Mouse (Mus musculus): Measurements from ENCODE around the gene Lmntd2. TPM values are rescaled to one million over a fixed set of nuclear protein-coding genes. Genes with fewer than 3 reads are reported as not detected.

The Lmntd2 gene
- polyA plus RNA-seq, 1 experiment from 2014 or later, result 3.7 TPM

DNA sequence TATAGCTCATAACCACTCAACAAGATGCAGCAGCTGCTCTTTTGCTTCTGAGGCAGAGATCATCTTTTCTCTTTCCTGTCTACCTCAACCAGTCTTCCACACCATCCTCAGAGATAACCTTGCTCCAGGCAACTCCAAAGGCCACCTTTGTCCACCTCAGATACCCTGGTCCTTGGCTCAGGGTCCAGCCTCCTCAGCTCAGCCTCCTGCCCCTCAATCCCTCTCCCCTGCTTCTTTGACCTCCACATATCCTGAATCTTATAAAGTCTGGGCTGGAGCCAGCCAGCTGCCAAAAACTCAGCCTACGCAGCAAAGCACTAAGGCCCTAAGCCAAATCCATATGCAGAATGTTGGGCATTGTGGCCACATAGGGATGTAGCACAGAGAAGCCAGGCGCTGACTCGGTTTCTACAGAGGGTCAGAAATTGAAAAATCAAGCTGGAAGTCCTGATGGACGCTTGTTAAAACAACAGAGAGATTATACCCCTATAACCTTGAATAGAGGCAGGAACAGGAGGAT, 8.9 kb upstream of the Lmntd2 start:
- Histone ChIP-seq H3K36me3 (replicated peaks) (peaks cover 18% of the 10 kb centered on the region), H3K4me2 (peak overlapping the region; percentile 85; the same call in 1 of the 2 replicates), H3K4me1 (peaks cover 23% of the 10 kb centered on the region), H3K27me3 (no peaks in the 10 kb centered on the region), H3K9me3 (no peaks in the 10 kb centered on the region), H3K4me3 (replicated peaks) (no peak overlapping the region), H3K9ac (no peak overlapping the region), H3K27ac (peak overlapping the region; percentile 86)
- WGBS, result 95% methylated on average over 4 of the region's 4 CpGs
- ATAC-seq (ENCODE audit: low FRiP score), result no peak

DNA sequence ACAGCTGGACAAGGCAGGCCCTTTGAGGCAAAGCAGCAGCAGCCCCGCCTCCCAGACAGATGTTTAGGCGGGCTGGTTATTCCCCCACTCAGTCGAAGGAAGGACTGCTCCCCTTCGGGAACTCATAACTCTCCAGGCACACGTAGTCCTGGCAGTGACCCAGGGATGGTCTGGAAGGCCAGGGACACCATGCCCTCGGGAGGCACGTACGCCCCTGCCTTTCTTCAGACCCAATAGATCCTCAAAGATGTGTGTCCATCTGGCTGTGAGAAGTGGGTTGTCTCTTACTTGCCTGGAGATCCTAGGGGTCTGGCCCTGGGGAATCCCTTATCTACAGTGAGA, 8.2 kb upstream of the Lmntd2 start:
- no peak for ATAC-seq (ENCODE audit: low FRiP score)
- Histone ChIP-seq H3K36me3 (replicated peaks) (peaks cover 25% of the 10 kb centered on the region), H3K27ac (peak overlapping the region; percentile 86), H3K9ac (peak overlapping the region; percentile 34; the same call in 1 of the 2 replicates), H3K4me1 (peaks cover 27% of the 10 kb centered on the region), H3K4me2 (peak overlapping the region; percentile 85), H3K27me3 (no peaks in the 10 kb centered on the region), H3K4me3 (replicated peaks) (peak overlapping the region; percentile 46), H3K9me3 (no peaks in the 10 kb centered on the region)
- WGBS, result 11% methylated on average over 8 of the region's 8 CpGs

DNA sequence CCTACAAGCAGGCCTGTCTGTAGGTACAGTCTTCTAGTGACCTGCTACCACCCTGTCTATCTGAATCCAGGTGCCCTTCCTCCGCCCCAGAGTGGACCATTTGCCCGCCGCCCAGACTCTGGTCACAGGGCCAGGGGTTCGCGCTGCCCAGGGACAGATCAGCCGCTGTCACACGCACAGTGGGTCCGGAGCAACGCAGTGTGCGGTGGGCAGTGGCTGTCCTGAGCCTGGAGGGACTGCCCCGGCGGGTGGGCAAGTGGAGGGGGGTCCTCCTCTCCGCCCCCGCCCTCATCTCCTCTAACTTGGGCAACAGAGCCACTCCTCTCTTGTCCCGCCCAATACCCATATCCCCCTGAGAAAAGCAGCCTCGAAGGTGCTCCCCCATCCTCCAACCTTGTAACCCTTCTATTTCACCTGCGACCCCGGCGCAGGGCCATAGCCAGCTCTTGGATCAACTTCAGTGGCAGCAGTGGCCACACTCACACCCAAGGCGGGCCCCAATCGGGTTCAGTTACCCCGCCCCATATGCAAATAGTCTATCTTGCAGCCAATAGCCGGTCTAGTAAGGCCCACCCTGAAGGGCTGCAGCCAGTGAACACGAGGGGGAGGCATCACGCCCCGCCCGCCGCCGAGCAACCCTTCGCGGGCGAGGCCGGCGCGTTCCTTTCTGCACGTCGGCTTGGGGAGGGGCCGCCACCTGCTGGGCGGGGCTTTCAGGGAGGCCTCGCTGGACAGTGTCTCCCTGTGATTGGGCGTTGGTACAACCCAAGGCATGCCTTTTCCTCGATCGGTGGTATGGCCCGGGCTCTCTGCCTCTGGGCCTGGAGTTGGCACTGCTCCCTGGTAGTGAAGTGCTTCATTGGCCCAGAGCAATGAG, 7.6 kb upstream of the Lmntd2 start:
- Histone ChIP-seq H3K9me3 (no peaks in the 10 kb centered on the region), H3K4me3 (replicated peaks) (peak overlapping the region; percentile 46), H3K4me2 (peak overlapping the region; percentile 85), H3K36me3 (replicated peaks) (peaks cover 25% of the 10 kb centered on the region), H3K27me3 (no peaks in the 10 kb centered on the region), H3K4me1 (peaks cover 33% of the 10 kb centered on the region), H3K9ac (peak overlapping the region; percentile 67), H3K27ac (peak overlapping the region; percentile 86)
- ATAC-seq (ENCODE audit: low FRiP score), result peak; percentile 97
- 1% methylated on average over 44 of the region's 44 CpGs for WGBS

DNA sequence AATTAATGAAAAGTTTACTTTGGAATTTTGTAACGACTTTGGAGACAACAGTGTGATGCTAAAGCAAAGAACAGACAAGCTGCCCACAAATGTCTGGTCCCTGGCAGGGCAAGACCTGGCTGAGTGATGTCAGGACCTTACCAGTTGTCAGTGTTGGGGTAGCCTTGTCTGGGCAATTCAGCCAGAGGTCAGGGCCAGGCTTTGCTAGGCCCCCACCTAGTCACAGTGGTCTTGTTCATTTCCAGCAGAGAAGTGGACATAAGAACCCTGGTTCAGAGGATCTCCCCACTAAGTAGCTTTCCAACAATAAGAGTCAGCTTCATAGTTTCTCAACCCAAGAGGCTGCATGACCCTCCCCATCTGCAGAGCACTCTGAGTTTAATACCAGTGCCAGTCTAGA, 6.5 kb upstream of the Lmntd2 start:
- H3K27me3 ChIP-seq, result no peaks in the 10 kb centered on the region
- H3K4me2 ChIP-seq, result peak overlapping the region; percentile 85
- ATAC-seq (ENCODE audit: low FRiP score), result no peak
- H3K27ac ChIP-seq, result no peak overlapping the region
- 0 out of 2 replicates have a peak overlapping the region, but pooled peaks have one; percentile 67 for H3K9ac ChIP-seq
- H3K4me3 ChIP-seq (replicated peaks), result no peak overlapping the region
- H3K9me3 ChIP-seq, result no peaks in the 10 kb centered on the region
- peaks cover 39% of the 10 kb centered on the region for H3K4me1 ChIP-seq
- peaks cover 25% of the 10 kb centered on the region for H3K36me3 ChIP-seq (replicated peaks)
- whole genome bisulfite sequencing, result 80% methylated on average over 1 of the region's 1 CpGs

DNA sequence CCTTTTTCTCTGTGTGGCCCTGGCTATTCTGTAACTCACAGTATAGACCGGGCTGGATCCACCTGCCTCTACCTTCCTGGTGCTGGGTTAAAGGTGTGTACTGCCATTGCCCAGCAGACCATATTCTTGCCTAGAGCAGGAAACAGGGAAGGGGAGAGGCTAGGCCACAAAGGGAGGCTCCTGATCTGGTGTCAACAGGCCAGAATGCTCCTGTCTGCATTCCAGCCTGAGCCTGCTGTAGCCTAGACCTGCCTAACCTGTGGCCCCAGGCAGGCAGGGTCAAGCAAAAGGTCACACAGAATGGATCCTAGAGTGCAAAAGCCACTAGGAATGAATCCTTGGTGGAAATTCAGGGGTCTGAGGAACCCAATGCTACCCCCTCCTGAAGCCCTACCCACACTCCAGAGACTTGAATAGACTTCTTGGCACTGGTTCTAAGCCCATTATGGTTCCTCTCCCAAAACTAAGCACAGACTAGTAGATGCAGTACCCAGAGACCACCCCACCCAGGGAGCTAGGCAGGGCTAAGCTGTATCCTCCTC, 5.7 kb upstream of the Lmntd2 start:
- H3K9ac ChIP-seq, result no peak overlapping the region
- H3K27ac ChIP-seq, result peak overlapping the region; percentile 31; the same call in 1 of the 2 replicates
- 93% methylated on average over 1 of the region's 1 CpGs for WGBS
- peaks cover 25% of the 10 kb centered on the region for H3K36me3 ChIP-seq (replicated peaks)
- no peaks in the 10 kb centered on the region for H3K27me3 ChIP-seq
- H3K4me1 ChIP-seq, result peaks cover 45% of the 10 kb centered on the region
- ATAC-seq (ENCODE audit: low FRiP score), result no peak
- no peaks in the 10 kb centered on the region for H3K9me3 ChIP-seq
- no peak overlapping the region for H3K4me3 ChIP-seq (replicated peaks)
- no peak overlapping the region for H3K4me2 ChIP-seq

DNA sequence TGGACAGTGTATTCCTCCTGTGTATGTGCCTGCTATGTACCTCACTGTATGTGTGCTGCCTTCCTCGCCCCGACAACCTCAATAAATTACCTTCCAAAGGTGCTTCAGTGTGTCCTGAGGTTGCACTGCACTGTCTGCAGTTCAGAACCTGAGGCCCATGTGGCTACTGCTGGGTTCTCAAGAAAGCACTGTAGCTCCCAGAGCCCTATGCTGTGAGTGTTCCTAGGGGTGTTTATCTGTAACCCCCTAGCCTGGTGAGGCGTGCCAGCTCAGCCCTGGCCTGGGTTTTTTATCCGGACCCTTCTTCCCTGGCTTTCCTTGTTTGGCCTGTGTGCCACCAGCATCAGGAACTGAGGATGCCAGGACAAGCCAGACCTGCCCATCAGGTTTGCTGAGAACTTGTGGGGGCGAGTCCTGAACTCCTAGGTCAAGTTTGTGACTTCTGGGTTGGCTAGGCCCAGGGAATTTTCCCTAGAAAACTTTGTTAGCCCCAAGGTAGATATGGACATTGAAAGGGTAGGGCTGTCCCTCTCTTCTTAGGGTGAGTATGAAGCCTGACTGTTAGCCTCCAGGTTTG, 4.8 kb upstream of the Lmntd2 start:
- ATAC-seq (ENCODE audit: low FRiP score), result no peak
- Histone ChIP-seq H3K27ac (no peak overlapping the region), H3K27me3 (no peaks in the 10 kb centered on the region), H3K4me2 (no peak overlapping the region), H3K9me3 (no peaks in the 10 kb centered on the region), H3K4me1 (peaks cover 50% of the 10 kb centered on the region), H3K36me3 (replicated peaks) (peaks cover 25% of the 10 kb centered on the region), H3K4me3 (replicated peaks) (no peak overlapping the region), H3K9ac (no peak overlapping the region)
- 91% methylated on average over 5 of the region's 5 CpGs for WGBS

DNA sequence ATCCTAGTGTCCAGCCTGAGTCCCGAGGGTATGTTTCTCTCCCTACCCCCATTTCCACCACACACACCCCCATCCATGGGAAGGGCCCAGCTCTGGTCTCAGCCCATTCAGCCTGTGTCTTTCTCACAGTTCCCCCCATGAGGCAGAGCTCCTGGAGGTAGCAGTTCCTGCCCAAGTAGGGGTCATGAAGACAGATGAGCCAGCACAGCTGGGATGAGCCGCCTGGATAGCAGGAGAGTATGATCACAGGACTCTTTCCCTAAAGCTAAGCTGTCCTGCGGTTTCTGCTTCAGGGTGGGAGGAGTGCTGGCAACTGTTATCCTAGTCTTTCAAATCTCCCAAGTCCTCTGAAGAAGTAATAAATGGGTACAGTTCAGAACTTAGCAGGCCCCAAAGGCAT, 4.3 kb upstream of the Lmntd2 start:
- H3K9ac ChIP-seq, result no peak overlapping the region; the same call in 1 of the 2 replicates
- no peak overlapping the region for H3K4me2 ChIP-seq
- H3K27me3 ChIP-seq, result no peaks in the 10 kb centered on the region
- no peaks in the 10 kb centered on the region for H3K9me3 ChIP-seq
- no peak for ATAC-seq (ENCODE audit: low FRiP score)
- H3K4me1 ChIP-seq, result peaks cover 50% of the 10 kb centered on the region
- peaks cover 25% of the 10 kb centered on the region for H3K36me3 ChIP-seq (replicated peaks)
- H3K27ac ChIP-seq, result no peak overlapping the region
- no peak overlapping the region for H3K4me3 ChIP-seq (replicated peaks)
- WGBS, result 86% methylated on average over 3 of the region's 3 CpGs

DNA sequence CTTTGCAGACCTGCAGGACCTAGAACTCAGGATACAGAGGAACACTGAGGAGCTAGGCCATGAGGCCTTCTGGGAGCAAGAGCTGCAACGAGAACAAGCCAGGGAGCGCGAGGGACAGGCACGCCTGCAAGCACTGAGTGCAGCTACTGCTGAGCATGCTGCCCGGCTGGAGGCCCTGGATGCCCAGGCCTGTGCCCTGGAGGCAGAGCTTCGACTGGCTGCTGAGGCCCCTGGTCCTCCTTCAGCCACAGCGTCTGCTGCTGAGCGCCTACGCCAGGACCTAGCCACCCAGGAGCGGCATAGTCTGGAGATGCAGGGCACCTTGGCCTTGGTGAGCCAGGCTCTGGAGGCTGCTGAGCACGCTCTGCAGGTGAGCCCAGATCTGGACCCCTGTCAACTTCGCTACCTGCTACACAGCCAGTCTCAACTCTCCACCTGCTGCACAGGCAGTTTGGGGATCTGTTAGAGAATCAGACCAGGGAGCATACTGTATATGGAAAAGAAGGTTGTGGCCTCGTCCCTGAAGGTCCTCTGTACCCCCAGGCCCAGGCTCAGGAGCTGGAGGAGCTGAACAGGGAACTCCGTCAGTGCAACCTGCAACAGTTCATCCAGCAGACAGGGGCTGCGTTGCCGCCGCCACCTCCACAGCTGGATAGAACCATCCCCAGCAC, 3.6 kb upstream of the Lmntd2 start:
- Histone ChIP-seq H3K4me3 (replicated peaks) (0 out of 2 replicates have a peak overlapping the region, but pooled peaks have one; percentile 69), H3K9ac (0 out of 2 replicates have a peak overlapping the region, but pooled peaks have one; percentile 75), H3K4me2 (no peak overlapping the region; the same call in 1 of the 2 replicates), H3K27ac (no peak overlapping the region), H3K9me3 (no peaks in the 10 kb centered on the region), H3K4me1 (peaks cover 46% of the 10 kb centered on the region), H3K36me3 (replicated peaks) (peaks cover 25% of the 10 kb centered on the region), H3K27me3 (no peaks in the 10 kb centered on the region)
- WGBS, result 93% methylated on average over 17 of the region's 17 CpGs
- no peak for ATAC-seq (ENCODE audit: low FRiP score)

DNA sequence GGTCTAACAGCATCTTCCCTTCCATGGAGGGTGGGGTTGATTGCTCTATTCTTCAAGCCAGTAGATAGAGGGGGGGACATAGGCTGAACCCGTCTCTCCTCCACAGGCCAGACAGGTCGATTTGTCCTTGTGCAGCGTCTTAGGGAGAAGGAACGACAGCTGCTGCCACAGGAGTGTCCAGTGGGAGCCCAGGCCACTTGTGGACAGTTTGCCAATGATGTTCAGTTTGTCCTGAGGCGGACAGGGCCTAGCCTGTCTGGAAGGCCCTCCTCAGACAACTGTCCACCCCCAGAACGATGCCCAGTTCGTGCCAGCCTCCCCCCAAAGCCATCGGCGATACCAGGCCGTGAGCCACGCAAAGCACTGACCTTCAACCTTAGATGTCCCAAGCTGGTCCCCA, 3.0 kb upstream of the Lmntd2 start:
- no peaks in the 10 kb centered on the region for H3K9me3 ChIP-seq
- H3K4me2 ChIP-seq, result peak overlapping the region; percentile 96
- no peak overlapping the region for H3K27ac ChIP-seq
- peaks cover 25% of the 10 kb centered on the region for H3K36me3 ChIP-seq (replicated peaks)
- no peak for ATAC-seq (ENCODE audit: low FRiP score)
- peak overlapping the region; percentile 75; the same call in 1 of the 2 replicates for H3K9ac ChIP-seq
- H3K4me3 ChIP-seq (replicated peaks), result peak overlapping the region; percentile 69; the same call in 1 of the 2 replicates
- H3K4me1 ChIP-seq, result peaks cover 40% of the 10 kb centered on the region
- WGBS, result 89% methylated on average over 11 of the region's 11 CpGs
- no peaks in the 10 kb centered on the region for H3K27me3 ChIP-seq

DNA sequence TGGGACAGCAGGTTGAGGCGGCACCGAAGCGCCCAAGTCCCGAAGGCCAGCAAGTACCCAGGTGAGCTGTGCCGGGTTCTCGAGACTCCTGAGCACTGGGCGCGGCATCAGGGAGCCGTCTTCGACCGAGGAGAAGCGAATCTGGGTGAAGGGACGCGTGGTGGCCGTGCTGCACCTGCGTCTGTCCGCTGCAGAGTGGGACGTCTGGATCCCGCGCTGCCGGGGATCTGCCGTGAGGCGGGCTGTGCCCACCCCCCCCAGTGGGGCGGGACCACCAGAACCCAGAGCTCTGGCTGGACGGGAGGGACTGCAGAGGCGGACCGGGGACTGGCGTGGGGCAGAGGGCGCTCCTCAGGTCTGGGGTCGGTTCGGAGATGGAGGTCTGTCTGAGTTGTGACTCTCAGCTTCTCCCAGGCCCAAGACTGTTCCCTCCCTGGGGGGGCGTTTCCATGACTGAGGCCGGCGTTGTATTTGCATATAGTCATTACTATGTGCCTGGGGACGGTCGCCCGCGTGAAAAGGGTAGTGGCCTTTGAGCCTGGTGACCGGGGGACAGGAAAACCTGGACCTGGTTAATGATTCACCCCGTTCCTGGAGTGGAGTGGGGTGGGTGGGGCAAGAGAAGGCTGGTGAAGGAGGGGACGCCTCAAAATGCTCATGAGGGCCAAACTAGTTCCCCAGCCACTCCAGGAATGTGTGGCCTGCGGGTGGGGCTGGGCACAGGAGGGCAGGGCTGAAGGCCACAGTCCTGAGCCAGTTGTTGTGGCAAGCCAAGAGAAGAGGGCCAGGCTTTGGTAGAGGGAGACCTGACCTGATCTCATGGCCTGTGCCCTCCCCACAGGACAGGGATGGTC, 2.2 kb upstream of the Lmntd2 start:
- H3K4me1 ChIP-seq, result peaks cover 35% of the 10 kb centered on the region
- peak overlapping the region; percentile 75 for H3K9ac ChIP-seq
- 1% methylated on average over 42 of the region's 42 CpGs for WGBS

More for the DNA sequence above, 2.2 kb upstream of the Lmntd2 start:
- H3K27me3 ChIP-seq, result no peaks in the 10 kb centered on the region
- H3K9me3 ChIP-seq, result no peaks in the 10 kb centered on the region
- H3K4me2 ChIP-seq, result peak overlapping the region; percentile 96
- peaks cover 25% of the 10 kb centered on the region for H3K36me3 ChIP-seq (replicated peaks)
- H3K4me3 ChIP-seq (replicated peaks), result peak overlapping the region; percentile 69
- peak; percentile 67; the same call in 1 of the 2 replicates for ATAC-seq (ENCODE audit: low FRiP score)
- peak overlapping the region; percentile 95 for H3K27ac ChIP-seq
